Mouse (Mus musculus) lung, postnatal 0 days (tissue): ENCODE measurements at regions not wholly inside any gene's neighbourhood (a gene's known extent, or its start where the extent isn't known, plus 50 kb on each side); places are given as distances from the start of the nearest gene placed in this dataset.

Experiments used
- CTCF ChIP-seq: IDR thresholded peaks from 2 replicates; pipeline ENCODE4 v1.5.1; 2016; ENCODE audit warnings: antibody characterized with exemption, mild to moderate bottlenecking
- EP300 ChIP-seq: IDR thresholded peaks from 2 replicates; pipeline ENCODE4 v1.6.1; 2016; ENCODE audit warnings: antibody characterized with exemption, mild to moderate bottlenecking, control low read depth

- TF ChIP-seq CTCF (no peak), EP300 (no peak)
These were observed 850.4 kb upstream of the Lcorl start for GRCm38 (mm10) chr5:46707845-46708244.
